Mouse (Mus musculus) embryo, embryonic 11 days (tissue): Measurements from ENCODE around the gene Nsmf.

ENCODE experiments used
- DNase-seq: peaks from one replicate; pipeline ENCODE4 v3.0.0-alpha.2; 2015

The Nsmf gene

GRCm38 (mm10) chr2:25054221-25055067, at the start of gene Nsmf:
TSS of gene Nsmf (plus strand) at chr2:25054355.
- peak; percentile 92 for DNase-seq

GRCm38 (mm10) chr2:25006767-25007166, 47.4 kb upstream of the Nsmf start:
- DNase-seq, result no peak

GRCm38 (mm10) chr2:25008250-25008649, 45.9 kb upstream of the Nsmf start:
- no peak for DNase-seq

- DNase-seq, result no peak
Observed at GRCm38 (mm10) chr2:25022678-25023077, 31.5 kb upstream of the Nsmf start.

- DNase-seq, result no peak
Observed at GRCm38 (mm10) chr2:25025109-25025508, 29.0 kb upstream of the Nsmf start.

- DNase-seq, result no peak
Observed at GRCm38 (mm10) chr2:25034994-25035393, 19.2 kb upstream of the Nsmf start.

GRCm38 (mm10) chr2:25040089-25040488, 14.1 kb upstream of the Nsmf start:
- DNase-seq, result no peak

- no peak for DNase-seq
Observed at GRCm38 (mm10) chr2:25050921-25051320, 3.2 kb upstream of the Nsmf start.

- DNase-seq, result no peak
Observed at GRCm38 (mm10) chr2:25051450-25051849, 2.7 kb upstream of the Nsmf start.

GRCm38 (mm10) chr2:25053101-25053500, 1.1 kb upstream of the Nsmf start:
- no peak for DNase-seq

- peak; percentile 5 for DNase-seq
Observed at GRCm38 (mm10) chr2:25055068-25055405, 882 bp downstream of the Nsmf start.

GRCm38 (mm10) chr2:25055409-25056155, 1.4 kb downstream of the Nsmf start:
- DNase-seq, result no peak

- DNase-seq, result no peak
Observed at GRCm38 (mm10) chr2:25058926-25059325, 4.8 kb downstream of the Nsmf start.

- DNase-seq, result no peak
Observed at GRCm38 (mm10) chr2:25063523-25063922, 9.4 kb downstream of the Nsmf start.

- no peak for DNase-seq
Observed at GRCm38 (mm10) chr2:25064285-25064684, 10.1 kb downstream of the Nsmf start.

- DNase-seq, result no peak
Observed at GRCm38 (mm10) chr2:25065537-25065936, 11.4 kb downstream of the Nsmf start.

- DNase-seq, result no peak
Observed at GRCm38 (mm10) chr2:25066552-25066951, 12.4 kb downstream of the Nsmf start.

GRCm38 (mm10) chr2:25069537-25069936, 15.4 kb downstream of the Nsmf start:
- DNase-seq, result no peak

- DNase-seq, result no peak
Observed at GRCm38 (mm10) chr2:25072398-25072797, 18.2 kb downstream of the Nsmf start.

- DNase-seq, result no peak
Observed at GRCm38 (mm10) chr2:25075506-25075905, 21.4 kb downstream of the Nsmf start.

- no peak for DNase-seq
Observed at GRCm38 (mm10) chr2:25078967-25079366, 24.8 kb downstream of the Nsmf start.

- DNase-seq, result no peak
Observed at GRCm38 (mm10) chr2:25080076-25080475, 25.9 kb downstream of the Nsmf start, which contains the start of gene Entpd8. TSS of gene Entpd8 (plus strand) at chr2:25080304.

- DNase-seq, result no peak
Observed at GRCm38 (mm10) chr2:25083697-25084096, 29.5 kb downstream of the Nsmf start.

- DNase-seq, result no peak
Observed at GRCm38 (mm10) chr2:25085571-25085970, 31.4 kb downstream of the Nsmf start.
